Mouse (Mus musculus) stomach, postnatal 0 days (tissue): ENCODE measurements at regions not wholly inside any gene's neighbourhood (a gene's known extent, or its start where the extent isn't known, plus 50 kb on each side); places are given as distances from the start of the nearest gene placed in this dataset.

ENCODE experiments used
- ATAC-seq: fragments of 200-750 bp; cut with Nextera tagmentation; 2 replicates; pipeline ENCODE4 v1.8.0; 2017; ENCODE audit not compliant: low FRiP score, low TSS enrichment
- DNase-seq: peaks from one replicate; pipeline ENCODE4 v3.0.0-alpha.2; 2016; ENCODE audit warnings: low spot score
- H3K27ac ChIP-seq: fragments of 300-500 bp; sonication (generic); replicated peaks from 2 replicates; pipeline ENCODE4 v1.5.1; 2014; ENCODE audit warnings: mild to moderate bottlenecking, control low read depth
- H3K27me3 ChIP-seq: fragments of 300-500 bp; sonication (generic); 2 replicates; pipeline ENCODE4 v1.6.1; 2014; ENCODE audit warnings: low read length; ENCODE audit not compliant: control insufficient read depth, insufficient read depth
- H3K36me3 ChIP-seq: fragments of 300-500 bp; sonication (generic); 2 replicates; pipeline ENCODE4 v1.6.1; 2014; ENCODE audit warnings: low read length, mixed read lengths; ENCODE audit not compliant: control insufficient read depth, insufficient read depth
- H3K4me1 ChIP-seq: fragments of 300-500 bp; sonication (generic); replicated peaks from 2 replicates; pipeline ENCODE4 v1.6.1; 2014; ENCODE audit warnings: antibody characterized with exemption; ENCODE audit not compliant: control insufficient read depth, insufficient read depth
- H3K4me2 ChIP-seq: fragments of 300-500 bp; sonication (generic); replicated peaks from 2 replicates; pipeline ENCODE4 v1.6.1; 2014; ENCODE audit warnings: low read depth, mild to moderate bottlenecking, control low read depth, moderate library complexity
- H3K4me3 ChIP-seq: fragments of 300-500 bp; sonication (generic); 2 replicates; pipeline ENCODE4 v1.5.1; 2014; ENCODE audit warnings: low read depth, low read length, control low read depth
- H3K9ac ChIP-seq: fragments of 300-500 bp; sonication (generic); 2 replicates; pipeline ENCODE4 v1.6.1; 2014; ENCODE audit warnings: mild to moderate bottlenecking, low read length, control low read depth, mixed read lengths
- H3K9me3 ChIP-seq: fragments of 300-500 bp; sonication (generic); 2 replicates; pipeline ENCODE4 v1.6.1; 2016; ENCODE audit warnings: low read length; ENCODE audit not compliant: control insufficient read depth
- CTCF ChIP-seq: IDR thresholded peaks from 2 replicates; pipeline ENCODE4 v1.5.1; 2016; ENCODE audit warnings: antibody characterized with exemption, low read depth, mild to moderate bottlenecking, moderate library complexity
- EP300 ChIP-seq: optimal IDR thresholded peaks from 2 replicates; pipeline ENCODE3; 2016; ENCODE audit warnings: antibody characterized with exemption
- WGBS: fragments of 180-500 bp; shearing (Covaris S2); extraction: QIAGEN DNeasy Blood & Tissue Kit; methylation state at CpG from one replicate; pipeline ENCODE4 v1.1.7; 2014; 5-methylcytosine and 5-hydroxymethylcytosine counted together

- no peaks in the 10 kb centered on the region for H3K4me1 ChIP-seq
- H3K27me3 ChIP-seq: no peaks in the 10 kb centered on the region
- H3K4me3 ChIP-seq: no peak overlapping the region
- ATAC-seq (no peak), DNase-seq (no peak)
- 76% methylated on average over 1 of the region's 1 CpGs for WGBS
- H3K9me3 ChIP-seq: no peaks in the 10 kb centered on the region
- no peaks in the 10 kb centered on the region for H3K36me3 ChIP-seq
- no peak overlapping the region for H3K27ac ChIP-seq
- no peak overlapping the region for H3K4me2 ChIP-seq
- no peak for TF ChIP-seq CTCF
- no peak for TF ChIP-seq EP300
- no peak overlapping the region for H3K9ac ChIP-seq
Observed at GRCm38 (mm10) chr19:49115484-49115883, 909.7 kb downstream of the Sorcs3 start.

GRCm38 (mm10) chr19:49131664-49132063 lies 925.8 kb downstream of the Sorcs3 start:
- ATAC-seq (no peak), DNase-seq (no peak)
- H3K4me1 ChIP-seq: no peaks in the 10 kb centered on the region
- no peak overlapping the region for H3K4me3 ChIP-seq
- WGBS: 40% methylated on average over 4 of the region's 4 CpGs
- TF ChIP-seq EP300 (no peak), CTCF (no peak)
- no peak overlapping the region for H3K4me2 ChIP-seq
- H3K27ac ChIP-seq: no peak overlapping the region
- no peaks in the 10 kb centered on the region for H3K9me3 ChIP-seq
- no peak overlapping the region for H3K9ac ChIP-seq
- no peaks in the 10 kb centered on the region for H3K36me3 ChIP-seq
- H3K27me3 ChIP-seq: no peaks in the 10 kb centered on the region

GRCm38 (mm10) chr19:49172078-49172477 lies 966.3 kb downstream of the Sorcs3 start:
- Histone ChIP-seq H3K9me3 (no peaks in the 10 kb centered on the region), H3K4me2 (no peak overlapping the region), H3K27ac (no peak overlapping the region), H3K4me1 (no peaks in the 10 kb centered on the region), H3K4me3 (no peak overlapping the region), H3K9ac (no peak overlapping the region), H3K36me3 (no peaks in the 10 kb centered on the region), H3K27me3 (no peaks in the 10 kb centered on the region)
- DNase-seq (no peak), ATAC-seq (no peak)
- TF ChIP-seq EP300 (no peak), CTCF (no peak)
- 49% methylated on average over 2 of the region's 2 CpGs for WGBS

GRCm38 (mm10) chr19:49207971-49208370 lies 1002.1 kb downstream of the Sorcs3 start:
- Histone ChIP-seq H3K9me3 (no peaks in the 10 kb centered on the region), H3K4me3 (no peak overlapping the region), H3K27me3 (no peaks in the 10 kb centered on the region), H3K4me2 (no peak overlapping the region), H3K9ac (no peak overlapping the region), H3K4me1 (no peaks in the 10 kb centered on the region), H3K27ac (no peak overlapping the region), H3K36me3 (no peaks in the 10 kb centered on the region)
- ATAC-seq (no peak), DNase-seq (no peak)
- WGBS: 21% methylated on average over 3 of the region's 3 CpGs
- no peak for TF ChIP-seq EP300
- no peak for TF ChIP-seq CTCF

GRCm38 (mm10) chr19:49242601-49243000 lies 1036.8 kb downstream of the Sorcs3 start:
- WGBS: 56% methylated on average over 2 of the region's 2 CpGs
- no peak overlapping the region for H3K4me3 ChIP-seq
- no peak overlapping the region for H3K27ac ChIP-seq
- DNase-seq (no peak), ATAC-seq (no peak)
- H3K36me3 ChIP-seq: no peaks in the 10 kb centered on the region
- no peak overlapping the region for H3K9ac ChIP-seq
- no peaks in the 10 kb centered on the region for H3K27me3 ChIP-seq
- TF ChIP-seq EP300 (no peak), CTCF (no peak)
- no peak overlapping the region for H3K4me2 ChIP-seq
- no peaks in the 10 kb centered on the region for H3K9me3 ChIP-seq
- no peaks in the 10 kb centered on the region for H3K4me1 ChIP-seq

- no peak overlapping the region for H3K4me3 ChIP-seq
- no peak for TF ChIP-seq CTCF
- TF ChIP-seq EP300: no peak
- ATAC-seq (no peak), DNase-seq (no peak)
- H3K36me3 ChIP-seq: no peaks in the 10 kb centered on the region
- no peak overlapping the region for H3K27ac ChIP-seq
- no peaks in the 10 kb centered on the region for H3K27me3 ChIP-seq
- no peak overlapping the region for H3K4me2 ChIP-seq
- H3K4me1 ChIP-seq: no peaks in the 10 kb centered on the region
- WGBS: 61% methylated on average over 3 of the region's 3 CpGs
- H3K9me3 ChIP-seq: no peaks in the 10 kb centered on the region
- H3K9ac ChIP-seq: no peak overlapping the region
Observed at GRCm38 (mm10) chr19:49245114-49245714, 1039.4 kb downstream of the Sorcs3 start.
